16 mouse cellular contexts compared by ENCODE assay signal in the genomic region with DNA sequence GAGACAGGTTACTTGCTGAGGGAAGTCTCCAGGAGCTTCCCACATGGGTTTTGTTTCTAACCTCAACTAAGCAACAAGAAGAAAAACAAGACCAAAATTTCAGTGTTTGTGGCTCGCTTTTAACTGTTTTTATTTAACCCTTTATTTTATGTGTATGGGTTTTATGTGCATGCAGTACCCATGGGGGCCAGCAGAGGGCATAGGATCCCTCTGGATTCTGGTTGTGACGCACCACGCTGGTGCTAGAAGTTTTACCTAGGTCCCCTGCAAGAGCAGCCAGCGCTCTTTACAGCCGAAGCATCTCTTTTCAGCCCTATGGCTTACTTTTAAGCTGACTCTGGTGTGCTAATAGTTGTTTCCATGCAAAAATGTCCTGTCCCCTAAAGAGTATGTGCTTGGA. TPM values are rescaled to one million over a fixed set of nuclear protein-coding genes. Genes with fewer than 3 reads are reported as not detected.
DNase-seq lines count a peak whose midpoint lies in the region; ATAC-seq and TF ChIP-seq lines count a peak whose summit lies in the region.
"Had no signal": no experiment of that assay in that cellular context is flagged by ENCODE, and none has a peak within 500 bp of the region (broad histone marks: within the 10 kb centered on the region; RNA-seq: fewer than 3 reads in every experiment).

No protein-coding gene starts in this region.

- H3K9ac ChIP-seq in forebrain, embryonic 15.5 days (replicated peaks) = no peak overlapping the region

- DNase-seq in layer of hippocampus, adult 2 months (ENCODE audit: low spot score in 2 of 2) = no peak
- DNase-seq in layer of hippocampus, adult 18-20 months (ENCODE audit: low spot score in 2 of 2) = no peak
- peak; percentile 19 for DNase-seq in thymus, postnatal 4 days
- no peak for DNase-seq in thymus, adult 18-20 months
- DNase-seq in embryo, embryonic 10.5 days (ENCODE audit: low spot score) = no peak
- DNase-seq: cerebellum, postnatal 25 days; gastrocnemius, postnatal 36 days; heart, postnatal 14 days; kidney, postnatal 25 days; layer of hippocampus, postnatal 36 days; right cerebral cortex, postnatal 4 days had no signal

- H3K27ac ChIP-seq in layer of hippocampus, adult 2 months = no peak overlapping the region
- no peak overlapping the region for H3K27ac ChIP-seq in bone marrow, adult 2 months (ENCODE audit: control insufficient read depth, insufficient read depth, low read depth, low read length, poor library complexity)
- H3K27ac ChIP-seq in forebrain, embryonic 15.5 days (replicated peaks) = no peak overlapping the region

- no peaks in the 10 kb centered on the region for H3K9me3 ChIP-seq in forebrain, embryonic 15.5 days

- H3K4me2 ChIP-seq in forebrain, embryonic 15.5 days (replicated peaks) = no peak overlapping the region

- H3K4me1 ChIP-seq in bone marrow, adult 2 months (ENCODE audit: control insufficient read depth, insufficient read depth, low read length) = no peaks in the 10 kb centered on the region; the same call in 1 of the 2 replicates
- H3K4me1 ChIP-seq in forebrain, embryonic 15.5 days = no peaks in the 10 kb centered on the region

- no peak for ATAC-seq in forebrain, embryonic 15.5 days (replicated peaks)
- ATAC-seq: forebrain, embryonic 16.5 days had no signal

- TF ChIP-seq CTCF in layer of hippocampus, adult 2 months (conservative IDR thresholded peaks at IDR 0.05) = peak; percentile 67
- TF ChIP-seq CTCF in bone marrow, adult 2 months (IDR thresholded peaks at IDR 0.05; ENCODE audit: control insufficient read depth, insufficient read depth, low read length) = peak; percentile 23; the same call in 1 of the 2 replicates

- H3K36me3 ChIP-seq in forebrain, embryonic 15.5 days = no peaks in the 10 kb centered on the region

- H3K27me3 ChIP-seq in forebrain, embryonic 15.5 days = no peaks in the 10 kb centered on the region

- no peak overlapping the region for H3K4me3 ChIP-seq in layer of hippocampus, adult 2 months
- H3K4me3 ChIP-seq in bone marrow, adult 2 months (replicated peaks; ENCODE audit: control insufficient read depth, low read depth, low read length) = no peak overlapping the region
- no peak overlapping the region for H3K4me3 ChIP-seq in forebrain, embryonic 15.5 days

- WGBS in bone marrow, adult 2 months = 81% methylated on average over 5 of the region's 5 CpGs
- WGBS in forebrain, embryonic 15.5 days = 87% methylated on average over 5 of the region's 5 CpGs

- no peak for TF ChIP-seq POLR2A in bone marrow, adult 2 months (IDR thresholded peaks at IDR 0.05; ENCODE audit: borderline replicate concordance, control insufficient read depth, low read depth, low read length)

RNA-seq across cellular contexts. Expression of gene Slc15a5, which starts 42.1 kb away (rescaled TPM):
- not detected for total RNA-seq in layer of hippocampus, adult 2 months (2021)
- not detected for total RNA-seq in layer of hippocampus, adult 18-20 months (2021)
- not detected in 2 replicates for polyA plus RNA-seq in bone marrow, adult 2 months (2011; ENCODE audit: insufficient read depth, insufficient read length, low replicate concordance, missing spikeins)
- not detected in 2 replicates for polyA plus RNA-seq in forebrain, embryonic 15.5 days (2015; fragmentation: Nextera tagmentation; extraction: Ambion mirVana)
- total RNA-seq: heart, postnatal 14 days; layer of hippocampus, postnatal 36 days had no signal
- polyA plus RNA-seq: embryonic facial prominence, embryonic 14.5 days; stomach, embryonic 14.5 days had no signal
